Mouse (Mus musculus) small intestine, adult 2 months (tissue): ENCODE data around the gene Adamtsl1.

ENCODE experiments used
- CTCF ChIP-seq: fragments of 200-500 bp; IDR thresholded peaks from 2 replicates; pipeline ENCODE4 v1.5.1; 2012; ENCODE audit warnings: low read depth, mild to moderate bottlenecking, control low read depth, inconsistent platforms, low read length, moderate library complexity, mixed read lengths; ENCODE audit not compliant: insufficient replicate concordance, insufficient read length; ENCODE audit errors: extremely low read depth
- POLR2A ChIP-seq: fragments of 200-500 bp; IDR thresholded peaks from 2 replicates; pipeline ENCODE4 v1.6.1; 2012; ENCODE audit warnings: low read depth, mild to moderate bottlenecking, control low read depth, inconsistent platforms, low read length, moderate library complexity

DNA sequence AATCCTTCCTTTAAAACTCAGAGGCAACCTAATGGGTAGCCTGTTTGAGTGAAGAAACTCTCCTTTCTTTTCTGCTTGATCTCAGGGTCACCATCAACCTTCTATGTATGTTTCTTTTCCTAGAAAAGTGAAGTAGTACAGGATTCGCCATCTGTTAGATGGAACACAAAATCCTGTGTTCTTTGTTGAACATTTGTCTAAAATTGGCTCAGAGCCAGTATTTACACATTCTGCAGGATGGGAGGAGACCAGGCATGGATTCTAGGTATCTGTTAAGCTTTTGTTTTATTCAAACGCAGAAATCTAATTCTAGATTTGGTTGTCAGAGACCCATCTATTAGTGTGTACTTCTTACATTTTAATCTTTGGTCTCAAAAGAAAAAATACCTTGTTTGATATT is 811.4 kb downstream of the Adamtsl1 start:
- TF ChIP-seq CTCF (no peak), POLR2A (no peak)
